Mouse (Mus musculus) limb, embryonic 11.5 days (tissue): ENCODE data around the gene Gpr39. TPM values are rescaled to one million over a fixed set of nuclear protein-coding genes. Genes with fewer than 3 reads are reported as not detected.
A peak's percentile ranks its signal among the peaks of the same experiment; 100 is the strongest.

ENCODE experiments used
- ATAC-seq: fragments of 200-750 bp; cut with Nextera tagmentation; 2 replicates; pipeline ENCODE4 v1.8.0; 2017; ENCODE audit warnings: low read depth; ENCODE audit not compliant: insufficient number of reproducible peaks, low FRiP score, low TSS enrichment
- DNase-seq: peaks from one replicate; pipeline ENCODE4 v3.0.0-alpha.2; 2015; ENCODE audit warnings: low spot score
- H3K27ac ChIP-seq: fragments of 300-500 bp; sonication (generic); replicated peaks from 2 replicates; pipeline ENCODE4 v1.5.1; 2014; ENCODE audit warnings: low read depth, mild to moderate bottlenecking, low read length
- H3K27me3 ChIP-seq: fragments of 300-500 bp; sonication (generic); 2 replicates; pipeline ENCODE4 v1.6.1; 2014; ENCODE audit warnings: mild to moderate bottlenecking, low read length, mixed read lengths; ENCODE audit not compliant: control insufficient read depth, insufficient read depth
- H3K36me3 ChIP-seq: fragments of 300-500 bp; sonication (generic); 2 replicates; pipeline ENCODE4 v1.6.1; 2014; ENCODE audit warnings: mild to moderate bottlenecking, low read length, moderate library complexity, mixed read lengths; ENCODE audit not compliant: control insufficient read depth, insufficient read depth
- H3K4me1 ChIP-seq: fragments of 300-500 bp; sonication (generic); 2 replicates; pipeline ENCODE4 v1.6.1; 2014; ENCODE audit warnings: low read length, mixed read lengths; ENCODE audit not compliant: control insufficient read depth, insufficient read depth
- H3K4me2 ChIP-seq: fragments of 300-500 bp; sonication (generic); 2 replicates; pipeline ENCODE4 v1.6.1; 2014; ENCODE audit warnings: low read depth, mild to moderate bottlenecking, moderate library complexity; ENCODE audit not compliant: severe bottlenecking
- H3K4me3 ChIP-seq: fragments of 300-500 bp; sonication (generic); 2 replicates; pipeline ENCODE4 v1.5.1; 2014; ENCODE audit warnings: low read depth, low read length
- H3K9ac ChIP-seq: fragments of 300-500 bp; sonication (generic); 2 replicates; pipeline ENCODE4 v1.6.1; 2014; ENCODE audit warnings: mild to moderate bottlenecking, low read length
- H3K9me3 ChIP-seq: fragments of 300-500 bp; sonication (generic); 2 replicates; pipeline ENCODE4 v1.6.1; 2016; ENCODE audit warnings: low read length; ENCODE audit not compliant: control insufficient read depth
- WGBS: fragments of 180-500 bp; shearing (Covaris S2); extraction: QIAGEN DNeasy Blood & Tissue Kit; methylation state at CpG from one replicate; pipeline ENCODE4 v1.1.7; 2014; 5-methylcytosine and 5-hydroxymethylcytosine counted together
- polyA plus RNA-seq: library from polyadenylated mRNA; unstranded; fragments of >200 nt; fragmentation: Nextera tagmentation; extraction: Ambion mirVana; gene quantifications from 2 replicates; pipeline ENCODE4 v1.2.1, GENCODE M21; 2014

Gpr39 gene
- polyA plus RNA-seq, 1 experiment from 2014 or later, result 0.17 TPM

DNA sequence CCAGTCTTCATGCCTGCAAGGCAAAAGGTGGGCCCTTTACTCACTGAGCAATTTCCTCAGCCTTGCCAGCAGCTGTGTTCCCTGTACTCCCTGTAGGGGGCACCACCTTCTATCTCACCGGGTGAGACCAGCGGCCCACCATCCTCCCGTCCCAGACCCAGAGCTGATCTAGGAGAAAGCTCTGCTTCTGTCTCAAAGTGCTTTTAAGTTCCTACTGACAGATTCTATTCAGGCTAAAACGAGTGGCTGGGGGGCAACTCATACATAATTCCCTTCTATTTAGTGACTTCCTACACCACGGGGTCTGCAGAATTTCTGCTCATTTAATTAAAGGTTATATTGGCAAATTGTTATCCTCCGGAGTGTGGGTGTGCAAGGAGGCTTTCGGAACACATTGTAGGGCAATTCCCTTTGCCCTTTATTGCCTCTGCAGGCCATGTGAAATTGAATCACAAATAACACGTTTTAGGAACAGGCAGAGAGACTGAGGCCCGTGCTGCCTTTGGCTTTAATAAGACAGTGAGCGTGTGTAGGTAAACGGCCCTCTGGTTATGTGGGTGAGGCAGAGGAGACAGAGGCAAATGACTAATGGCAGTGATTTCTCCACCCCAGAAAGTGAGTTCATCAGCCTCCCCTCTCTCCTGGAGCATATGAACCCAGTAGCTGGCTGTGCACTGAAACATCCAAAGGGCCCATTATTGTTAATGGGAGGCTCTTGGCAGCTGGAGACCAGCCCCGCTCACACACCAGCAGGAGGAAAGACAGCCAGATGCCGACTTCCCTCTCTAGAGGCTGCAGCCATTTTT, 53.1 kb downstream of the Gpr39 start:
- no peak for ATAC-seq
- no peaks in the 10 kb centered on the region for H3K27me3 ChIP-seq
- H3K36me3 ChIP-seq, result no peaks in the 10 kb centered on the region
- no peak overlapping the region for H3K4me3 ChIP-seq
- WGBS, result 53% methylated on average over 13 of the region's 13 CpGs
- H3K9me3 ChIP-seq, result no peaks in the 10 kb centered on the region
- peak; percentile 40 for DNase-seq
- H3K9ac ChIP-seq, result no peak overlapping the region
- no peak overlapping the region for H3K27ac ChIP-seq
- H3K4me2 ChIP-seq, result no peak overlapping the region
- H3K4me1 ChIP-seq, result no peaks in the 10 kb centered on the region

DNA sequence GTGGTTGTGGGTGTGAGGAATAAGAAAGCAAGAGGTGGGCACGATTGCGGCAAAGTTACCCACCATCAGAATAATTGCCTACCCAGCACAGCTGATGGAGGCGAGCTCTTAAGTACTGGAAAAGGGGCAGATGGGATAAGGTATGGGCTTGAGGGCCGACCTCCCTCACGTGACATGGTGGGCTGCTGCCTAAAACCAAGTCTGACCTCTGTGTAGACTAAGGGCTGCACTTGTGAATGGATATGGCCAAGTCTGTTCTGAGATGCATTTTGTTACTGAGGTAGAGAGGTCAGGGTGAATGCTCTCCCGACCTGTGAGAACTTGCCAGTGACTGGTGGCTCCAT, 53.7 kb downstream of the Gpr39 start:
- Histone ChIP-seq H3K27me3 (no peaks in the 10 kb centered on the region), H3K9me3 (no peaks in the 10 kb centered on the region), H3K27ac (no peak overlapping the region), H3K4me3 (no peak overlapping the region), H3K4me2 (no peak overlapping the region), H3K4me1 (no peaks in the 10 kb centered on the region), H3K9ac (no peak overlapping the region), H3K36me3 (no peaks in the 10 kb centered on the region)
- WGBS, result 80% methylated on average over 6 of the region's 6 CpGs
- DNase-seq (no peak), ATAC-seq (no peak)

DNA sequence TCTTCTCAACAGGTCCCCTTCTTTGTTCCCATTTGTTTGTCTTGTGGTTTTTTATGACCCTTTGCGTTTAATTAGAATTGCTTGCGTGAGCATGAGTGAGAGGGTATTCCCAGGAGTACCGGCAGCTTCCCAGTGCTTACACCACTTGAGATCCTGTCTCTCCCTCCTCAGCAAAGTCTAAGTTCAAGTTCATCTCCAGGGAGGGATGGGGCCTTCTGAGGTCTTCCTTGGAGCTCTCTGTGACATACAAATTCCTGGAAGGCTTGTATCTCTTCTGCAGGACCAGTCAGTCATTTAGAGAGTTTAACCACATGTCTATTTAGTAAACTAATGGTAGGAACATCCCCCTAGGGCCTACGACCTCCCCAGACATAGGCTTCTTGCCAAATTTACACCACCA, 55.1 kb downstream of the Gpr39 start:
- no peak for DNase-seq
- H3K27ac ChIP-seq, result no peak overlapping the region
- H3K4me1 ChIP-seq, result no peaks in the 10 kb centered on the region
- H3K4me3 ChIP-seq, result no peak overlapping the region
- H3K4me2 ChIP-seq, result no peak overlapping the region
- H3K36me3 ChIP-seq, result no peaks in the 10 kb centered on the region
- ATAC-seq, result no peak
- 51% methylated on average over 4 of the region's 4 CpGs for WGBS
- H3K9ac ChIP-seq, result no peak overlapping the region
- H3K27me3 ChIP-seq, result no peaks in the 10 kb centered on the region
- H3K9me3 ChIP-seq, result no peaks in the 10 kb centered on the region

DNA sequence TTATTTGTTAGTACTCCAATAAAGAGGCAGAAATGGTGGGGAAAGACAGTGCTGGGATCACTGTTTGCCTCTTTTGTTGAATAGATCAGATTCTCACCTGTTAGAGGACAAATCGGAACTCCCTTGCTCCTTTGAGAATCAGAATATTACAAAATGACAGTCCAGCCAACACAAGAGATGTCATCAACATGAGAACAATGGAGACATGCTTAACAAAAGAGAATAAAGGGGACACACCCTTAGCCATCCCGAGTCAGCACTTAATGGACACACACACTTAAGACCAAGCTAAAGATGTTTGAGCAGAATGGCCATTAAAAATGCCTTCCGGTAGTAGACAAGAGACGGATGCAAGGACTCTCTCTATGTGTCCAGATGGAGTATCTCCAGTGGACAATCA, 68.0 kb downstream of the Gpr39 start:
- Histone ChIP-seq H3K9ac (no peak overlapping the region), H3K4me3 (no peak overlapping the region), H3K36me3 (no peaks in the 10 kb centered on the region), H3K9me3 (no peaks in the 10 kb centered on the region), H3K27me3 (no peaks in the 10 kb centered on the region), H3K4me2 (no peak overlapping the region), H3K27ac (no peak overlapping the region), H3K4me1 (no peaks in the 10 kb centered on the region)
- 88% methylated on average over 4 of the region's 4 CpGs for WGBS
- DNase-seq (no peak), ATAC-seq (no peak)

- H3K4me3 ChIP-seq, result no peak overlapping the region
- H3K4me1 ChIP-seq, result no peaks in the 10 kb centered on the region
- H3K27me3 ChIP-seq, result no peaks in the 10 kb centered on the region
- no peaks in the 10 kb centered on the region for H3K36me3 ChIP-seq
- 0 out of 2 replicates have a peak, but pooled peaks have one; percentile 60 for ATAC-seq
- H3K27ac ChIP-seq, result no peak overlapping the region
- no peak for DNase-seq
- WGBS, result 84% methylated on average over 4 of the region's 4 CpGs
- H3K4me2 ChIP-seq, result no peak overlapping the region
- no peaks in the 10 kb centered on the region for H3K9me3 ChIP-seq
- H3K9ac ChIP-seq, result no peak overlapping the region
Observed at GRCm38 (mm10) chr1:125755335-125755996, 78.7 kb downstream of the Gpr39 start.

DNA sequence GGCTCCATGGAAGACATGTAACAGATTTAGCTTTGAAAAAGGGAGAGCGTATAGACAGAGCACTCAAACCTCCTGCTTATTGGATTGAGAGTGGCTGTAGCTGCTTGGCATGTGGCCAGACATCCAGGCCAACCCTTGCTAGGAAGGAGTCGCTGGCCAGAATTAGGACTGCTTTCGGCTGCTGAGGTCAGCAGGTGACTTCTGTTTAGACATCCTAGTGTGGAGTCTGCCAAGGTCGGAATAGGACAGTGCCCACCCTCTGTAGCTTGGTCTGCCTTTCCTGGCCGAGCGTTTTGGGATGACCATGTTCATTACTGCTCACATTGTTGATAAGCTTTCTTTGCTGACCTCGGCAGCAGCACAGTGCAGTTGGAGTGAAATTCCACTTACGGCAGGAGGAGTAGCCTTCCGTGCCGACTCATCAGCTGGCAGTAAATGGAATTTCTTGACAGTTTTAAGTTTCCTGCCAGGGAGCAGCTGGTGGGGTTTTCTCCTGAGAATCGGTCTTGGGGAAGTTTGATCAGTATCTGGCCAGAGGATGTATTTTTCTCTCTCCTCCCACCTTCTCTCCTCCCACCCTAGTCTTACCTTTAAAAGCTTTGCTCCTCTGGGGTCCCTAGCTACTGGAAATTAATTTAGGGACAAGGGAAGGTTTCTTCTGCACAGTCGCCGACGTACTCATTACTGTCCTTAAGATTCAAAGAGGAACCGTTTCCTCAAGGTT, 83.3 kb downstream of the Gpr39 start:
- DNase-seq, result no peak
- WGBS, result 73% methylated on average over 15 of the region's 15 CpGs
- no peak for ATAC-seq

GRCm38 (mm10) chr1:125760696-125761025, 83.9 kb downstream of the Gpr39 start:
- ATAC-seq, result no peak

More for the DNA sequence above, 83.3 kb downstream of the Gpr39 start:
- Histone ChIP-seq H3K36me3 (no peaks in the 10 kb centered on the region), H3K4me1 (no peaks in the 10 kb centered on the region), H3K27ac (no peak overlapping the region), H3K9ac (no peak overlapping the region), H3K27me3 (no peaks in the 10 kb centered on the region), H3K9me3 (no peaks in the 10 kb centered on the region), H3K4me2 (no peak overlapping the region), H3K4me3 (no peak overlapping the region)

DNA sequence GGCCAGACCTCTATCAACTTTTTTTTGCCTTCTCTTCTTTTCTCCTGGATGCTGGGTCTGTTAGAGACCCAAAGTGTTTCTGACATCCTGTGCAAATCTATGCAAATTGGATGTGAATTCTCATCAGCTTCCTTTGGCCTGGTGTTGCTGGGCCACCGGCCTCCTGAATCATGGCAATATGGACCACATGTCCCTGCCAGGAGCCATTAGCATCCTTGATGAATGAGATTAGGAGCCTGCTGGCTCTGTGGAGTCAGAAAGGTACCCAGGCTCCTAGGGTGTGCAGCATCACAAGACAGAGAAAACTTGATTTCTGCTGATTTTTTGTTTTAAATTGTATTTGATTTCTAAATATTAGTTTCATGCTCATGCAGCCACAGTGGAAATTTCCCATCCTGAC, 85.3 kb downstream of the Gpr39 start:
- Histone ChIP-seq H3K27ac (no peak overlapping the region), H3K4me3 (no peak overlapping the region), H3K4me1 (no peaks in the 10 kb centered on the region), H3K4me2 (no peak overlapping the region), H3K36me3 (no peaks in the 10 kb centered on the region), H3K9me3 (no peaks in the 10 kb centered on the region), H3K9ac (no peak overlapping the region), H3K27me3 (no peaks in the 10 kb centered on the region)
- DNase-seq (no peak), ATAC-seq (no peak)
- 50% methylated on average over 1 of the region's 1 CpGs for WGBS

More at GRCm38 (mm10) chr1:125760696-125761025, 83.9 kb downstream of the Gpr39 start:
- Histone ChIP-seq H3K9ac (no peak overlapping the region), H3K4me3 (no peak overlapping the region), H3K9me3 (no peaks in the 10 kb centered on the region), H3K4me1 (no peaks in the 10 kb centered on the region), H3K36me3 (no peaks in the 10 kb centered on the region), H3K4me2 (no peak overlapping the region), H3K27ac (no peak overlapping the region), H3K27me3 (no peaks in the 10 kb centered on the region)
- WGBS, result 58% methylated on average over 5 of the region's 5 CpGs
- peak; percentile 24 for DNase-seq
